Mouse (Mus musculus) heart, postnatal 25 days (tissue): Measurements from ENCODE around the gene Tspan5. TPM values are rescaled to one million over a fixed set of nuclear protein-coding genes. Genes with fewer than 3 reads are reported as not detected.

Source experiments
- DNase-seq: peaks from one replicate; pipeline ENCODE4 v3.0.0; 2022; ENCODE audit warnings: low spot score
- intact Hi-C: fragments of 180-260 bp; cut with DNase I; formaldehyde crosslinking; loops from one replicate; pipeline ENCODE4 v1.15.1; 2025
- total RNA-seq, 2 experiments: library from RNA; stranded (reverse); gene quantifications; 2 replicates each; pipeline ENCODE4 v1.2.3; 2021

Tspan5 gene
- total RNA-seq, 2 experiments from 2014 or later, result 7.2 to 8.6 TPM

DNA sequence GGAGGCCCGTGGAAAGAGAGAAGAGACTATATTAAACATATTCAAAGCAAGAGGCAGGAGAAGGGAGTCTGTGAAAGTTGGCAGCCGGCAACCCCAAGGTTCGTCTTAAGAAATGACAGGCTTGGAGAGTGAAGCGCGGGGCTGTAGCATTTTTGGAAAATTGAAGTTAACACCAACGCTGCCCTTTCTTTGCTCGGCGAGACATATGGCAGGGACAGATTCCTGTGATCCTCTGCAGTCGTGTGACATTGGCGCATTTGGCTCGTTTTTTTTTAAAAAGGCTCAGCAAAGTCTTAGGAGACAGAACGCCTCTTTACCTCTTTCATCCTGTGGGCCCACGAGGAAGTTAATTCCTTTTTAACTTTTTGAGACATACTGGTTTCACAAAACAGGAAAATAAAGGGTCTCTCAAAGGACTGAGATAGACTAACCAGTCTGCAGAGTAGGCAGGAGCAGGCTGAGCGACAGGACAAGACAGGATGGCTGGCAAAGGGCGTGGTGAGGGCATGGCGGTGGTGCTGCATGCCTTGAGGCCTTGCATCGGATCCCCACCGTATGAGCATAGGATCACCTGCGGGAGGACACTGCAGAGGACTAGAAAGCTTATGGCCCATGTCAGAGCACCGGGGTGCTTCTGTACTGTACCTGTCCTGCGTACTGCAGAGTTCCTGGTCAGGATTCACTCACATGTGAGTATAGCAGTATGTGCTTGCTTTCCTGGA lies 60.9 kb downstream of the Tspan5 start:
- intact Hi-C loops, result loop anchor here (5.0 kb wide), 1 partner anchor 61 kb away; the partner anchor contains the start of gene Tspan5
- DNase-seq, result no peak

DNA sequence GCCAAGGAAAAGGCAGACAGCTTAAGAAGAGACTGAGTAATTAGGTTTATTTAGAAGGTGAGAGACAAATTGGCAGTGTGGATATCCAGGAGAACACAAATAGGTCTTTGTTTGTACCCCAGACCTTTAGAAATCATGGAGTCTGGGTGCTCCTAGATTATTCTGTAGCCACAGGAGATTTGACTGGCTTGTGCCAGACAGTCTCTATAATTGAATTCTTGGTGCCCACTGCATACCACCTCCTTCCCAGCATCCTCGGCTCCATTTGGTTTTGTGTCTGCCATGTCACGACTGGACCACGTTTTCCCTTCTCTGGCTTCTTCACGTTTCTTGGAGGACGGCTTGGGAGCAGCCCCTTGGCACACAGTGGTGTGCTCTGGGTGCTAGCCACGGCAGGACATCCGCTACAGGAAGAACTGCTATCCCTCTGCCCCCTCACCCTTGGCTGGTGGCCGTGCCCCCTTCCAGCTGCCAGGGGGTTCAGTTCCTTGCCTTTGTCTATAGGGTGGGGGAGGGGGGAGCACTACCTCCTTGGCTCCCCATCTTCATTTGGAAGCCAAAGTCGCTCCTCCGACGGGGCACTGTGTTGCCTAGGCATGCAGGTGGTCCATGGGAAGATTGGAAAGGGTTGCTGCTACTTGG lies 61.6 kb downstream of the Tspan5 start:
- intact Hi-C loops, result loop anchor here (5.0 kb wide), 1 partner anchor 61 kb away; the partner anchor contains the start of gene Tspan5
- DNase-seq, result no peak

DNA sequence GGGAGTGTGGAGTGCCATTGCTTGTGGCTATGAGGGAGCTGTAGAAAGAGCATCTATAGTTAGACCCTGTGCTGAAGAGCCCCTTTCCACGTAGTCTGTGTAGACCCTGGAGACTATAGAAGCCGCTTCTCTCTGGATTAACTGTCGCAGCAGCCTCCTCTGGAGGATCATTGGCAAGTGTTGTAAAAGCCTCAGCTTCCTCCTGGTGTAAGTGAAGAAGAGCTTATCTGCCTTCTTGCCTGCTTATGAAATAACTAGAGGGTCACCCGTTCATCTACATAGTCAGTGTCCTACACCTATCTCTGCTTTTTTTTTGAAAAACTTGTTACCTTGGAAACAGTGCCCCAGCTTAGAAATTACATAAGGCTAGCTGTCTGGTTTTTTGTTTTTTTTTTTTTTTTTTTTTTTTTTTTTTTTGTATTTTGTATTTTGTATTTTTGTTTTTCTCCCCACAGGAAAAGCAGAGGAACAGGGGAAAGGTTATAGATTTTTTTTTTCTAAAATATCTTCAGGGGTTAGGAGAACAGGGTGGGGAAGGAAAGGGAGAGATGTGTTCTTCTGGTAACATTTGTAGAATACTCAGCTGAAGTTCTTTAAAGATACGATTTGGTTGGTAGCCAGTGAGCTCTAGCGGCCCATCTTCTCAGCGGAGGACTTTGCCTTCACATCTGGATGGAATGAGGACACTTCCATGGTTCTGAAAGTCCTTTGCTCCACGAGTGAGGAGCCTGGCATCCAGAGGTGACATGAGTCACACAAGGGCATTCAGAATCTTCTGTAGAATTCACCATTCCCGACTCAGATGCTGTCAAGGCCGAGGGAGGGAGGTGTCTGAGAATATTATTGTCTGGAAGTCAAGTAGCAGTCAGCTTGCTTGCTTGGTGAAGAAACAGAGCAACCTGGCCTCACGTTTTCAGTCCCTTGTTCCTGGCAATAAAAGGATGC lies 62.4 kb downstream of the Tspan5 start:
- no peak for DNase-seq
- intact Hi-C loops, result loop anchor here (5.0 kb wide), 1 partner anchor 62 kb away; the partner anchor contains the start of gene Tspan5

DNA sequence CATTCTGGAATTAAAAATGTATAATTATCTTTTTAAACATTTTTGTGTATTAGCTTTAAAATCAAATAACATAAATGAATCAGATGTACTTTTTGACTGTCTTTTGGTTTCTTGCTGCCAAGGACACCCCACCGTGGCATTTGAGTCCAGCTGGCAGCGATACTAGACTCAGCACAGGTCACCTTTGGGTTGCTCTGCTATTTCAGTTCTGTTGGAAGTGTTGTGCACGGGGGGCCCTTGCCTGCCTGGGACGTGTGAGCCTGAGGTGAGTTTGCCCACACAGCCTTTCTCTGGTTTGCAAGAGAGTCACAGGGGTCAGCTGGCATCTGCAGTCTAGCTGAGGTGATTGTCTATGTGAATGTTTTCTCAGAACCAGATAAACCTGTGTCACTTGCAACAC lies 65.8 kb downstream of the Tspan5 start:
- no peak for DNase-seq
- intact Hi-C loops, result no loop called here

DNA sequence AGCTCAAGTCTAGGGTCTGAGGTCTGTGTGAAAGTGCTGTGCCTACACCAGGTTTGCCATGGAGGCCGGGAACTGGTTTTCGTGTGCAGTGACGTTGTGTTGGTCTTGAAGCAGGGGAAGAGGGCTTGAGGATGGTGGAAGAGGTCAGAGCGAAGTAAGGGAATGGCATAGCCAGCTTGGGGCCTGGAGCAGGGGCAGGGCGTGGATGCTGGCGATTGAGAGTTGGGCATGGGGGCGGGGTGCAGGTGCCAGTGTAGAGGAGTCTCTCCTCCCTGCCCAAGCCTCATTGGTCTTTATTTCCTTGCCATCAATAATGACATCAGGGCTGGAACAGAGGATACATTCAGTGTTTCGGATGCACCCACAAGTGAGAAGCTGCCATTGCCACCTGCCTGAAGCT lies 67.5 kb downstream of the Tspan5 start:
- intact Hi-C loops, result no loop called here
- DNase-seq, result no peak

DNA sequence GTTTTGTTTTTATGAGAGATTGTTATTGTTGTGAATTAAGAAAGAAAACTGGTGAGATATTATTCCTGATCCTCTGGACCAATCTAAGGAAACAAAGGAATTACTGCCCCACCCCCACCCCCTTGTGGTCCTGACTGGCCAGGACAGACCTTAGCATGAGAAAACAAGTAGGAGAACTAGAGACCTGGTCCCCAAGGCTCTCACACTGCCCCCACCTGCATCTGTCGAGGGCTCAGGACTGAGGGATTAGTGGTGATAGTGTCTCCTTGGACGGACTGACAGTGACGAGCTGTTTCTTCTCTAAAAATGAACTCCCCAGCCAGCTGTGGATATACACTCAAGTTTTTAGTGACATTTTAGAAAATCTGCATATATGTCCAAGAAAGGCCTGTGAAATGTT lies 70.6 kb downstream of the Tspan5 start:
- no peak for DNase-seq
- intact Hi-C loops, result loop anchor here (5.0 kb wide), 1 partner anchor 95 kb away; no protein-coding TSS in a partner anchor

DNA sequence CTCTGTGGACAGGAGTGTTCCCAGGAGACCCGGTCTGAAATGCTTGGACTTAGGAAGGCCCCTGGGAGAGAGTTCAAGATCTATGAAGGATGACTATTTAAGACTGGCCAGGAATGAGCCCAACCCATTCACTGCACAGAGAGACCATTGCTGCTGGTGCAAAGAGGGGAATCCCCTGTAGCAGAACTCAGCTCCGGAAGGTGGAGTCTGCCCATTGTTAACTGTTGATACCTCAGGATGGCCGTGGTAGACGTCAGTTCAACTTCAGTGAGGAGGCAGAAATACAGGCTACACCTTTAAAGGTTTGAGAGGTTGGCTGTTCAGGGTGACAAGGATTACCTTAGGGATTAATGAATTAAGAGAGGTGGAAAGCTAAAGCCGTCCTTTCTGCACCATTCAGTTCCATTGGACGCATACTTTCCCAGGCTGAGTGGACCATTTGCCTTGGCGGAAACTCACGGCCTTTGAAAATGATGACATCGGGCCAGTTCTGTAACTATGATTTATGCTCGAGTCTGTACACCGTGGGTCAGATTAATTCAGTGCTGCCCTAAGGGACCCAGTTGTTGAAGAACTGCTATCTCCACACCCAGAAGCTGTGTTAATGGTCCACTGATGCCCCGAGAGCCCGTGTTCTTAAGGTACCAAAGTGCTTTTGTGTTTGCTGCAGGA lies 71.3 kb downstream of the Tspan5 start:
- no peak for DNase-seq
- intact Hi-C loops, result loop anchor here (5.0 kb wide), 1 partner anchor 94 kb away; no protein-coding TSS in a partner anchor

DNA sequence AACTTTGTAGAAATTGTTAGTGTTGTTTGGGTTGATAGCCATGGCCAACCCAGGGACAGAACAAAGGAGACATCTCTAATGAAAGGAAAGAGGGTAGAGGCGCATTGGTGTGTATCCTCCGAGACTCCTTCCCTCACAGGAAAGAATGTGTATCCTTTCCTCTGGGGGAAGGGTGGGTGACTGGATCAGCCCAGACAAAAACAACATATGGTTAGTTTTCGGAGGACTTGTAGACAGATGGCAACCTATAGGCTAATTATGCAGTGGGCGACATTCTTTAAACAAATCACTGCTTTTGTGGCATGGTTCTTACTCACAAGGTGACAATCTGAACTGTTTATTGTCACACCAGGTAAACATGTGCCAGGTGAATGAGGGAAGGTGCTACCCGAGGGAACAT lies 72.5 kb downstream of the Tspan5 start:
- intact Hi-C loops, result loop anchor here (5.0 kb wide), 1 partner anchor 93 kb away; no protein-coding TSS in a partner anchor
- no peak for DNase-seq

DNA sequence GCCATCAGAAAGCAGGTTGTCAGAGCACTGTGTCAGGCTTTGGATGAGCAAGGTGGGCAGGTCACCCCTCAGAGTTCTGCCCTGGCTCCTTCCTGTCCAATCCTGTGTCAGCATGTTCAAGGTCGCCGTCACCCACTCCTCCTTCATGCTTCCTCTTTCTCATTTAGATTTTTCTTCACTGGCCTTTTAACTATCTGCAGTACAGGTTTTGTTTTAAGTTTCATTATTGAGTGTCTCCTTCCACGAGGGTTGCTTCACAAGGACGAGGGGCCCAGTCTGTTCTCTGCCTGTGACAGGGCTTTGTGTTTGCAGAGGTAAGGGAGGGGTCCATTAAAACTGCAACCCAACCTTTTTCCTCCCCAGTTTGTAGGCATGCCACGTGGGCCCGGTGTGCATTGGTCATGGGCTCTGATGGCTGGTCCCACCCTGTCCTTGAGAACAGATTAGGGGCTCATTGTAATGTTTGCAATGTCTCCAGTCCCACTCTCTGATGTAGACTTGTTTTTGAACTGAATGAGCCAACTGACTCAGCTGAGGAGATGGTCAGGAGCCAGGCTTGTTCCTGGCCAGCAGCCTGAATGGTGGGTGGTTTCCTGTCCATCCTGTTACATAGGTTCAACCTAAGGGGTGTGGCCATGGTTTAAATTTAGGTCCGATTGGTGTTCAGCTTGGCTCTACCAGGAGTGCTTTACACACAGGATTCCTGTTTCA lies 73.3 kb downstream of the Tspan5 start:
- intact Hi-C loops, result no loop called here
- DNase-seq, result peak; percentile 41

DNA sequence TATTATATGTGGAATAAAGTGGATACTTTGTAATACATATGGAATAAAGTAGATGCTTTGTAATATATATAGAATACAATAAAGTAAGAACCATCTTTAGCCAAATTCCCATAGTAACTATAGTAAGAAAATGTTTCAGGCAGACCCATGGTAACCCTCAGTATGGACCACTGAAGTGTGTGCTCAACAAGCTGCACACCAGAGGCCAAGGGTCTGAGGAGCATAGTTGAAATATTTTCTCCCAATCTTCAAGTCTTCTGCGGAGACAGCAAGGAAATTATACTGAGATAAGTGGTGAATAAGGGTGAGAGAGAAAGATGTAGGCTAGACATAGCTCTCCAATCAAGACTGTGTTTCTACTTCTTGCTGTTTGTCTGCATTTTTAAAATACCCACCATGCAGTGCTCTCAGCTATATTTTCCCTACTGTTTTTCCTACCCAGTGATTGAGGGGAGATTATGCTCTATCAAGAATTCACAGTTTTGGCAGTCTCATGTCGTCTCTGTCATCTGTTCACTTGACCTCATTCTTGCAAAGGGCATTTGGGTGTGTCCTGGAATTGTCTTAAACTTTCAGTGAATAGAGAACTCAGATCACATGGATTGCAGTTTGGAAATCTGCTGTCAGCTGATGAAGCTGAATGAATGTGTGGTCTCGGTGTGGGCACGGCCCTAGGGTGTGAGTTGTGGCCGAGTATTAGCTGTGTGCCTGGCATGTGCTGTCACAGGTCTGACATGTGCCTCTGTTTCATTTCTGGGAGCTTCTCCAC lies 75.1 kb downstream of the Tspan5 start:
- intact Hi-C loops, result no loop called here
- DNase-seq, result no peak

DNA sequence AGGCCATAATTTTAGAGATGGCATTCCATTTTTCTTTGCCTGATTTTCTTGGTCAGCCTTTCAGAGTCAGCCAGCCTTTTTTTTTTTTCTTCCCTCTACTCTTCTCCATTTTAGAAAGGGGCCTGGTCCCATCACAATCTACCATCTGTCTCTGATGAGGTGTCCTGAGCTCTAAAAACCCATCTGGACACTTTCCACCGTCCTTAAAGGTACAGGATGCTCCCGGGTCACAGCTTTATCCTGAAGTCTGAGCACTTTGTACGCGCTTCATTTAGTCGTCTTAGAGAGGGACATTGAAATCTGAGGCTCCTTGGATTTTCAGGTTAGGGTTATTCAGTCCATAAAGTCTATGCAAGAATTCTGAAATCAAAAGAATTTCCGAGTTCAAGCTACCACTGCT lies 77.9 kb downstream of the Tspan5 start:
- DNase-seq, result no peak
- intact Hi-C loops, result loop anchor here (2.0 kb wide), 1 partner anchor 77 kb away; the partner anchor contains the start of gene Tspan5

DNA sequence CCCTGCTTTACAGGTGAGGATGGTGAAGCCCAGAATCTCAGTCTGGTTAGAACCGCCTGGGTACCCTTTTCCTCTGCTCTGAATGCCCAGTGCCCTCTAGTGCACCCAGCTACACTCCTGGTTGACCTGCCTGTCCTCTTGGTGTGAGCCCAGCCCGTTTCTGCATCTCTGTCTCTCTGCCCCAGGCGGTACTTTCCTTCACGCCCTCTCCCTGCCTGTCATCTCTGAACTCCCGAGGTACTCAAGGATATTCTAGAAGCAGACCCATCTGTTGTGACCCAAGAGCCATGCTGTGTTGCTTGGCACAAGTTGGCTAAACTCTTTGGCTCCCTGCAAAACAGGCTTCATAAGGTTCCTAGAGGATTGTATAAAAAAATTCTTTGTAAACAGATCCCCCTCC lies 78.3 kb downstream of the Tspan5 start:
- intact Hi-C loops, result loop anchor here (2.0 kb wide), 1 partner anchor 77 kb away; the partner anchor contains the start of gene Tspan5

DNA sequence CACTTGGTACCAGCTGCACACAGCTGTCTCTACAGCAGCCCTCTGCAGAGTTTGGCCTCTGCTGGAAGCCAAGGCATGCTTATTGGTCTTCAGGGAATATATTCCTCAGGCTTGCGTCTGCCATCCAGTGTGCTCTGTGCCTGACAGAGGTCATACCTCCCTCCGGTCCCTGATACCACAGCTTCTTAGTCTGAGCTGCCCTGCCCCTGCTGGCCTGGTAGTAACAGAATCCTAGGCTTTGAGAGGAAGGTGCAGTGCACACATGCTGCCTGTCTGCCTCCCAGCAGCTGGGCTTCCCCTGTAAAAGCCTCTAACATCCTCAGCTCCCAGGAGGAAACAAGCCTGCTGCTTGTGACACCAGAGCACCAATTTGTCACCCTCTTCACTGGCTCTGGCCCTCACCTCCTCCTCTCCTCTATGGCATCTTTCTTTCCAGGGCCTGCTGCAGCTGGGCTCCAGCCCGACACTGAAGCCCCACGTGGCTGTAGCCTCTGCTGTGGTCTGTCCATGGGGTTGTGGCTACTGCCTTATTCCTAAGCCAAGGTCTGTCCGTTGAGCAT lies 80.0 kb downstream of the Tspan5 start:
- intact Hi-C loops, result loop anchor here (2.0 kb wide), 1 partner anchor 79 kb away; the partner anchor contains the start of gene Tspan5
- DNase-seq, result no peak

More for the DNA sequence above, 78.3 kb downstream of the Tspan5 start:
- DNase-seq, result no peak

DNA sequence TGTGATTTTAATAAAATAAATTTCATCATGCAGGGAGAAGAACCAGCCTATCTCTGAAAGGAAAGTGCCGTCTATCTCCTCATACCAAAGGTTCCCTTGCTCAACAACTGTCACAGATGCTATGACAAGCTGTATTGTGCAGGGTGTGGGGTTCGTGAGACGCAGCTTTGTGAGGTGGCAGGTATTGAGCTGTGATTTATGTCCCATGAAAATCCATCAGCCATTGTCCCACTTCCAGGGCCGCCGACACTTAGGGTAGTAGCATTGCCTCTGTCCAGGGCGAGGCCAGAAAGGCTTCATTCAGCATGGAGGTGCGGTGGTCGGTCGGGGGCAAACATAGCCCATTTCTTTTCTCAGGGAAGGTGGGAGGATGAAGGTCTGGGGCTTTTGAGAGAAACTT lies 81.9 kb downstream of the Tspan5 start:
- DNase-seq, result no peak
- intact Hi-C loops, result no loop called here

DNA sequence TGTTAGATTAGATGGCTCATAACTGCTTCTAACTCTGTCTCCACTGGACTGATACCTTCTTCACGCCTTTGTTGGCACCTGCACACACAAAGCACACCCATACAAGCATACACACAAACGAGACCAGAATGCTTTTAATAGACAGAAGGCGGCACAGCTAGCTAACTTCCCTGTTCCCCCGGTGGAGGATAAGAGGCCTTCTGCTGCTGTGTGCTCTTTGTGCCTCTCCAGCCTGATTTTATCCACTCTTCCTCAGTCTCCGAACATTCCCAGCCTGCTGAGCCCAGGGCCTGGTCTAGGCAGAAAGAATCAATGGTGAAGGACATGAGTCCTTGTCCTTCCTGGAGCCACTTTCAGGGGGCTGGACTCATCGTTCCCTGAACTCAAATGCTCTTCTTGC lies 83.3 kb downstream of the Tspan5 start:
- intact Hi-C loops, result no loop called here
- DNase-seq, result no peak

DNA sequence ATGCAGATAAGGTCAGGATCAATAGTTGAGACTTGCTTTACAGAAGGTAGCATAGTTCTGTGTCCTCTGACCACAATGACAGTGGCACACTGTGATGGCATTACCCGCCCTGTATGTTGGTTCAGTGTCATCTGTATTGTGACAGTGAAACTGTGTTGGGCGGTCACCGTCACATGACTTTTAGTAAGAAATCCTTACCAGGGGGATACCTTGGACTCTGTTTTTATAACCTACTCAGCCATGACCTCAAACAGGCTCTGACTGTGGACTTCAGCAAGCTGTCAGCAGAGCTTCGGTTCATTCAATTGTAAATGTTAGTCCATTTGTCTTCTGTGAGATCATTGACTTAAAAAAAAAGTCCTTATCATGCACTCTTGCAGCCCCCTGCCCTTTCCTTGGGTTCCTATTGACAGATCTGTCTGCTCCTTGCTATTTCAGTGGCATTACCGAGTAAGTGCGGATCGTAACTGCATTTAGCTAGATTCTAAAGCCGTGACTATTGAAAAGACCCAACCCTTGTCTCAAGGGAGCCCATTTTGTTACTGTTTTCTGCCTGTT lies 84.3 kb downstream of the Tspan5 start:
- intact Hi-C loops, result no loop called here
- DNase-seq, result no peak

DNA sequence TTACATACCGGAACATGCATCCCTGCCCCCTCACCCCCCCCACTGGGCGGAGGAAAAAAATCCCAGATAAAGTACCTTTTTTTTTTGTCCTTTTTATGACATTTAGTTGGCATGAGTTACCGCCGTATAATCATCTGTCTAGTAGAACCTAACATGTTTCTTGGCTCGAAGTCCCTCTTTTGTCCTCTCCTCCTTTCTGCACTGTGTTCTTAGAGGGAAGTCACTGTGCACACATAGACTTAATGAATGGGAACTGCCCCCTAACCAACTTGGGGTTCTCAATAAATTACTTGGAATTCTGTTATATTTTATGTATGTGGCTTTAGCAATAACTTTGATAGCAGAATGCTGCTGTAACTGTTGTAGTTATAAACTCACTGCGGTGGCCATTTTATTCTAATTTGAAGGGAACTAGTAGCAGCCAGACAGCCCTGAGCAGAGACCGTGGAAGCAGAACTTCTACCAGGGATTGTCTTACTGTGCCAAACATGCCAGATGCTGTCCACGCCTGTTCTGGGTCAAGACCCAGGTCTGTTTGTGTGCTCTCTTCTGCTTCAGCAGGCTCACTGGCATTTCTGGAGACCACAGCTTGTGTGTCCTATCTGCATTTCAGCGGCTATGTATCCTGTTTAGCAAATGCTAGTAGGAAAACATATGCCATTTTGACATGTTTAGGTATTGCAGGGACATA lies 91.0 kb downstream of the Tspan5 start:
- intact Hi-C loops, result loop anchor here (10.0 kb wide), 1 partner anchor 188 kb away; no protein-coding TSS in a partner anchor
- no peak for DNase-seq
